Mouse (Mus musculus): ENCODE results near the gene Olfr38. TPM values are rescaled to one million over a fixed set of nuclear protein-coding genes. Genes with fewer than 3 reads are reported as not detected.

Gene Olfr38
- polyA plus RNA-seq, 1 experiment from 2014 or later: not detected

- WGBS: 74% methylated on average over 1 of the region's 1 CpGs
- H3K4me1 ChIP-seq: no peaks in the 10 kb centered on the region
These were observed 55.4 kb downstream of the Olfr38 start, which contains the start of gene Olfr450 for GRCm38 (mm10) chr6:42811639-42812038. TSS of gene Olfr450 (plus strand) at chr6:42811939.

More at GRCm38 (mm10) chr6:42811639-42812038, 55.4 kb downstream of the Olfr38 start, which contains the start of gene Olfr450:
- Histone ChIP-seq H3K36me3 (no peaks in the 10 kb centered on the region), H3K4me3 (replicated peaks) (no peak within 1 kb of the TSS), H3K27ac (no peak within 1 kb of the TSS), H3K9ac (no peak within 1 kb of the TSS), H3K4me2 (no peak within 1 kb of the TSS), H3K27me3 (no peaks in the 10 kb centered on the region), H3K9me3 (replicated peaks) (no peaks in the 10 kb centered on the region)
- ATAC-seq (replicated peaks; ENCODE audit: low FRiP score): no peak

Other genes with a start within 250 kb of the Olfr38 start
- gene Olfr455, start 208.8 kb upstream of the Olfr38 start, polyA plus RNA-seq (2015; fragmentation: Nextera tagmentation; extraction: Ambion mirVana): not detected in 2 replicates
- not detected in 2 replicates for gene Tcaf3, start 158.7 kb upstream of the Olfr38 start, polyA plus RNA-seq (2015; fragmentation: Nextera tagmentation; extraction: Ambion mirVana)
- gene Tcaf2, start 111.2 kb upstream of the Olfr38 start, polyA plus RNA-seq (2015; fragmentation: Nextera tagmentation; extraction: Ambion mirVana): 5.2 and 5.8 TPM in 2 replicates
- 85.1 and 87.6 TPM in 2 replicates for gene Tcaf1, start 46.3 kb upstream of the Olfr38 start, polyA plus RNA-seq (2015; fragmentation: Nextera tagmentation; extraction: Ambion mirVana)
- gene Olfr453, start 17.0 kb upstream of the Olfr38 start, polyA plus RNA-seq (2015; fragmentation: Nextera tagmentation; extraction: Ambion mirVana): not detected in 2 replicates
- gene Olfr452, start 28.7 kb downstream of the Olfr38 start, polyA plus RNA-seq (2015; fragmentation: Nextera tagmentation; extraction: Ambion mirVana): not detected in 2 replicates
- not detected in 2 replicates for gene Olfr450, start 55.5 kb downstream of the Olfr38 start, polyA plus RNA-seq (2015; fragmentation: Nextera tagmentation; extraction: Ambion mirVana)
- gene Olfr449, start 78.0 kb downstream of the Olfr38 start, polyA plus RNA-seq (2015; fragmentation: Nextera tagmentation; extraction: Ambion mirVana): not detected in 2 replicates
- gene Olfr448, start 134.0 kb downstream of the Olfr38 start, polyA plus RNA-seq (2015; fragmentation: Nextera tagmentation; extraction: Ambion mirVana): not detected in 2 replicates
- gene Olfr447, start 152.5 kb downstream of the Olfr38 start, polyA plus RNA-seq (2015; fragmentation: Nextera tagmentation; extraction: Ambion mirVana): not detected in 2 replicates
- gene Olfr446, start 165.0 kb downstream of the Olfr38 start, polyA plus RNA-seq (2015; fragmentation: Nextera tagmentation; extraction: Ambion mirVana): not detected in 2 replicates
- not detected in 2 replicates for gene Olfr444, start 192.7 kb downstream of the Olfr38 start, polyA plus RNA-seq (2015; fragmentation: Nextera tagmentation; extraction: Ambion mirVana)